Mouse (Mus musculus): ENCODE results near the gene Crtc3. TPM values are rescaled to one million over a fixed set of nuclear protein-coding genes. Genes with fewer than 3 reads are reported as not detected.

Crtc3 gene
- polyA plus RNA-seq, 1 experiment from 2014 or later: 14.0 TPM

DNA sequence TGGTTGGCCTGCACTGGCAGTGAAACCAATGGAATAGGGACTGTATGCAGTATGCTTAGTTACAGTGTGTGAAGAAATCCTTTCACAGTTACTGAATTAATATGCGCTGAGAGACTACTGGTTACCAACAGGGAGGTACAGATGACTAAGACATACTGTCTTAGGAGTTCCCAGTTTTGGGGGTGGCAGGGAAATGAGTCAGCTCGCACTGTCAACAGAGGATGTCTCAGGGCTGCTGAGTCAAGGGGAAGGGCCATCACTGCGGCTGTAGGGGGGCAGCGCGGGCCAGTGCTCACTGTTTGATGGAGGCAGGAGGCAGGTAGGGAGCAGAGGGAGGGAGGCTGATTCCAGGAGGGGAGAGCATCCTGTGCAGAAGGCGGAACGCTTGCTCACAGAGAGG, 26.6 kb upstream of the Crtc3 start:
- Histone ChIP-seq H3K4me1 (ENCODE audit: control insufficient read depth, insufficient read depth, low read length) (no peaks in the 10 kb centered on the region), H3K4me2 (ENCODE audit: low read length) (no peak overlapping the region), H3K4me3 (replicated peaks; ENCODE audit: low read depth, low read length) (no peak overlapping the region), H3K27ac (replicated peaks; ENCODE audit: low read depth, low read length) (no peak overlapping the region), H3K27me3 (ENCODE audit: control insufficient read depth, insufficient read depth, low read length) (no peaks in the 10 kb centered on the region), H3K36me3 (ENCODE audit: control insufficient read depth, insufficient read depth, low read length) (peaks cover 56% of the 10 kb centered on the region), H3K9ac (replicated peaks; ENCODE audit: low read length) (no peak overlapping the region), H3K9me3 (ENCODE audit: control insufficient read depth, low read length) (no peaks in the 10 kb centered on the region)
- no peak for DNase-seq
- 83% methylated on average over 7 of the region's 7 CpGs for WGBS
- ATAC-seq (ENCODE audit: low FRiP score, low TSS enrichment): no peak

DNA sequence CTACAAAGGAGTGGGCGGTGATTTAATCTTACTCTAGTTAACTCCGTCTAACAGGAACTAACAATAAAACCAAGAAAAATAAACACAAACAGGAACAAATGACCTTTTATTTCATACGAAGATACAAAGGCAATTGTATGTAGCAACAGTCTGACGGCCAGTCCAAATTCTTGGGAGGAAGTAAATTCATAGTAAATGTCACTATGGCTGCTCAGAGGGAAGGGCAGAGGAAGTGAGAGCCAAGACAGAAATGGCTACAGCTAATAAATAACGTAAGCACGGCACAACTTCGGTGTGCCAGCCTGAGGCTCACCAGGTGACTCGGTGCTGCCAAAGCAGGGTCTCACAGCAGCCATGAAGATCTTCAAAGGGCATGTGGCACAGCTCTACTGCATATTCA, 22.8 kb upstream of the Crtc3 start:
- no peak for DNase-seq

DNA sequence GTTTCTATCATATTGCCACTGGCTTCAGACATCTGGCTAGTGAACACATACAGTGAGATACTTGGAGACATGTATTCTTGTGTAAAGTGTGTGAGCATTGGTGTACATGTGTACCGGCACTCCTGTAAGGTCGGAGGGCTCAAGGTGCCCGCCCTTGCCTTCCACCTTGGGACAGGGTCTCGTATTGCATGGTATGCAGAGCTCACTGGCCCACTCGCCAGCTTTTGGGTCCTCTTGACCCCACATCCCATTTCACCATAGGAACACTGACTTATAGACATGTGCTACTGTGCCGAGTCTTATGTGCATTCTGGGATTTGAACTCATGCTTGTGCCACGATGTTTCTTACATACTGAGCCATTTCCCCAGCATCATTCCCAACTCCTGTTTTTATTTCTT, 21.7 kb upstream of the Crtc3 start:
- DNase-seq (no peak), ATAC-seq (ENCODE audit: low FRiP score, low TSS enrichment) (no peak)
- no peak overlapping the region for H3K27ac ChIP-seq (replicated peaks; ENCODE audit: low read depth, low read length)
- 93% methylated on average over 7 of the region's 7 CpGs for WGBS
- H3K36me3 ChIP-seq (ENCODE audit: control insufficient read depth, insufficient read depth, low read length): peaks cover 22% of the 10 kb centered on the region
- H3K9ac ChIP-seq (replicated peaks; ENCODE audit: low read length): no peak overlapping the region
- H3K27me3 ChIP-seq (ENCODE audit: control insufficient read depth, insufficient read depth, low read length): no peaks in the 10 kb centered on the region
- no peaks in the 10 kb centered on the region for H3K9me3 ChIP-seq (ENCODE audit: control insufficient read depth, low read length)
- no peak overlapping the region for H3K4me2 ChIP-seq (ENCODE audit: low read length)
- no peak overlapping the region for H3K4me3 ChIP-seq (replicated peaks; ENCODE audit: low read depth, low read length)
- H3K4me1 ChIP-seq (ENCODE audit: control insufficient read depth, insufficient read depth, low read length): no peaks in the 10 kb centered on the region

More for the DNA sequence above, 22.8 kb upstream of the Crtc3 start:
- H3K4me2 ChIP-seq (ENCODE audit: low read length): no peak overlapping the region
- H3K9me3 ChIP-seq (ENCODE audit: control insufficient read depth, low read length): no peaks in the 10 kb centered on the region
- 87% methylated on average over 8 of the region's 8 CpGs for WGBS
- H3K4me1 ChIP-seq (ENCODE audit: control insufficient read depth, insufficient read depth, low read length): no peaks in the 10 kb centered on the region
- peaks cover 34% of the 10 kb centered on the region for H3K36me3 ChIP-seq (ENCODE audit: control insufficient read depth, insufficient read depth, low read length)
- ATAC-seq (ENCODE audit: low FRiP score, low TSS enrichment): no peak
- no peak overlapping the region for H3K27ac ChIP-seq (replicated peaks; ENCODE audit: low read depth, low read length)
- no peaks in the 10 kb centered on the region for H3K27me3 ChIP-seq (ENCODE audit: control insufficient read depth, insufficient read depth, low read length)
- no peak overlapping the region for H3K9ac ChIP-seq (replicated peaks; ENCODE audit: low read length)
- no peak overlapping the region for H3K4me3 ChIP-seq (replicated peaks; ENCODE audit: low read depth, low read length)

GRCm38 (mm10) chr7:80704066-80704465, 15.4 kb upstream of the Crtc3 start:
- no peak overlapping the region for H3K27ac ChIP-seq (replicated peaks; ENCODE audit: low read depth, low read length)
- H3K4me3 ChIP-seq (replicated peaks; ENCODE audit: low read depth, low read length): no peak overlapping the region
- no peak for DNase-seq
- H3K4me2 ChIP-seq (ENCODE audit: low read length): no peak overlapping the region
- no peaks in the 10 kb centered on the region for H3K36me3 ChIP-seq (ENCODE audit: control insufficient read depth, insufficient read depth, low read length)
- H3K4me1 ChIP-seq (ENCODE audit: control insufficient read depth, insufficient read depth, low read length): no peaks in the 10 kb centered on the region
- no peaks in the 10 kb centered on the region for H3K9me3 ChIP-seq (ENCODE audit: control insufficient read depth, low read length)
- 95% methylated on average over 4 of the region's 4 CpGs for WGBS
- no peak overlapping the region for H3K9ac ChIP-seq (replicated peaks; ENCODE audit: low read length)
- no peak for ATAC-seq (ENCODE audit: low FRiP score, low TSS enrichment)
- no peaks in the 10 kb centered on the region for H3K27me3 ChIP-seq (ENCODE audit: control insufficient read depth, insufficient read depth, low read length)

GRCm38 (mm10) chr7:80702510-80702909, 13.8 kb upstream of the Crtc3 start:
- WGBS: 65% methylated on average over 6 of the region's 6 CpGs
- Histone ChIP-seq H3K9ac (replicated peaks; ENCODE audit: low read length) (no peak overlapping the region), H3K27me3 (ENCODE audit: control insufficient read depth, insufficient read depth, low read length) (no peaks in the 10 kb centered on the region), H3K36me3 (ENCODE audit: control insufficient read depth, insufficient read depth, low read length) (no peaks in the 10 kb centered on the region), H3K4me2 (ENCODE audit: low read length) (no peak overlapping the region), H3K4me1 (ENCODE audit: control insufficient read depth, insufficient read depth, low read length) (no peaks in the 10 kb centered on the region), H3K4me3 (replicated peaks; ENCODE audit: low read depth, low read length) (no peak overlapping the region), H3K9me3 (ENCODE audit: control insufficient read depth, low read length) (no peaks in the 10 kb centered on the region), H3K27ac (replicated peaks; ENCODE audit: low read depth, low read length) (no peak overlapping the region)
- ATAC-seq (ENCODE audit: low FRiP score, low TSS enrichment) (no peak), DNase-seq (no peak)

DNA sequence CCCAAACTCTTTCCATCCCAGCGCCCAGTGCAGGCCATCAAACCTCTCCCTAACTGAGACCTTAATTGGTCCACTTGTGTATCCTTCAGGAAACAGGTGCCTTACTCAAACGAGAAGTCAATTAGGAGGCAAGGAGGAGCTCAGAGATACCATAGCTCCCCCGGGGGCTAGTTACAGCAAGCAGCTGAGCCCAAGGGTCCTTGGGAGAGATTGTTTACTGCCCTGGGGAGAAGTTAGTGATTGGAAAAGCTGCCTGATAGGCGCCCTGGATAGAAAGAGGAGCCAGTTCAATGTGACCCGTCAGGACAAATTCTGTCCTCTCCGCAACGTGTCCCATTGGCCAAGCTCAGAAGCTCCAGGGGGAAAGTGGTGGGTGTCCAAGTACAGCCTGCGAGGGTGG, 11.0 kb upstream of the Crtc3 start:
- Histone ChIP-seq H3K27me3 (ENCODE audit: control insufficient read depth, insufficient read depth, low read length) (no peaks in the 10 kb centered on the region), H3K36me3 (ENCODE audit: control insufficient read depth, insufficient read depth, low read length) (no peaks in the 10 kb centered on the region), H3K27ac (replicated peaks; ENCODE audit: low read depth, low read length) (no peak overlapping the region), H3K4me3 (replicated peaks; ENCODE audit: low read depth, low read length) (no peak overlapping the region), H3K4me1 (ENCODE audit: control insufficient read depth, insufficient read depth, low read length) (no peaks in the 10 kb centered on the region), H3K9ac (replicated peaks; ENCODE audit: low read length) (no peak overlapping the region), H3K4me2 (ENCODE audit: low read length) (no peak overlapping the region), H3K9me3 (ENCODE audit: control insufficient read depth, low read length) (no peaks in the 10 kb centered on the region)
- no peak for ATAC-seq (ENCODE audit: low FRiP score, low TSS enrichment)
- 74% methylated on average over 8 of the region's 8 CpGs for WGBS
- DNase-seq: no peak

GRCm38 (mm10) chr7:80698940-80699339, 10.3 kb upstream of the Crtc3 start:
- ATAC-seq (ENCODE audit: low FRiP score, low TSS enrichment) (no peak), DNase-seq (no peak)
- no peak overlapping the region for H3K4me3 ChIP-seq (replicated peaks; ENCODE audit: low read depth, low read length)
- H3K27me3 ChIP-seq (ENCODE audit: control insufficient read depth, insufficient read depth, low read length): no peaks in the 10 kb centered on the region
- H3K9ac ChIP-seq (replicated peaks; ENCODE audit: low read length): no peak overlapping the region
- H3K36me3 ChIP-seq (ENCODE audit: control insufficient read depth, insufficient read depth, low read length): no peaks in the 10 kb centered on the region
- no peak overlapping the region for H3K4me2 ChIP-seq (ENCODE audit: low read length)
- WGBS: 73% methylated on average over 2 of the region's 3 CpGs
- no peaks in the 10 kb centered on the region for H3K9me3 ChIP-seq (ENCODE audit: control insufficient read depth, low read length)
- H3K4me1 ChIP-seq (ENCODE audit: control insufficient read depth, insufficient read depth, low read length): no peaks in the 10 kb centered on the region
- H3K27ac ChIP-seq (replicated peaks; ENCODE audit: low read depth, low read length): no peak overlapping the region

DNA sequence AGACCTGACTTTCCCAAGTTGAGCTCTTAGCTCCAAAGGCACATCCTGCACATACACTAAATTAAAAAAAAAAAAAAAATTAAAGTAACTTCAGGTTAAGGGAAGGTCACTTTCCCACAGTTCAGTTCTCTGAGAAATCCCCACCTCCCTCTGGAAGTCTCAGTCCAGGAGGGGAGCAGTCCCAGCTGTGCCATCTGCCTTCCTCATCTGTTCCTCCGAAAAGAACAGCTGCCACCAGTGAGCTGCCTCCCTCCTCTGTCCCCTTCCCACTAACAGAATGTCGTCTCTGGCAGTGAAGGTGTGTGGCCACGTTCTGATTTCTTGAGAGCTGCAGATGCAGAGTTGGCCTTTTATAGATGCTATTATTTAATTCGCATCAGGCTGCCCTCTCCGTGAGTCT, 9.2 kb upstream of the Crtc3 start:
- no peaks in the 10 kb centered on the region for H3K27me3 ChIP-seq (ENCODE audit: control insufficient read depth, insufficient read depth, low read length)
- H3K36me3 ChIP-seq (ENCODE audit: control insufficient read depth, insufficient read depth, low read length): no peaks in the 10 kb centered on the region
- 67% methylated on average over 5 of the region's 5 CpGs for WGBS
- no peaks in the 10 kb centered on the region for H3K9me3 ChIP-seq (ENCODE audit: control insufficient read depth, low read length)
- no peak overlapping the region for H3K9ac ChIP-seq (replicated peaks; ENCODE audit: low read length)
- no peak overlapping the region for H3K4me2 ChIP-seq (ENCODE audit: low read length)
- H3K4me3 ChIP-seq (replicated peaks; ENCODE audit: low read depth, low read length): no peak overlapping the region
- ATAC-seq (ENCODE audit: low FRiP score, low TSS enrichment): no peak
- no peaks in the 10 kb centered on the region for H3K4me1 ChIP-seq (ENCODE audit: control insufficient read depth, insufficient read depth, low read length)
- no peak overlapping the region for H3K27ac ChIP-seq (replicated peaks; ENCODE audit: low read depth, low read length)
- no peak for DNase-seq

- Histone ChIP-seq H3K27me3 (ENCODE audit: control insufficient read depth, insufficient read depth, low read length) (no peaks in the 10 kb centered on the region), H3K27ac (replicated peaks; ENCODE audit: low read depth, low read length) (no peak overlapping the region), H3K4me1 (ENCODE audit: control insufficient read depth, insufficient read depth, low read length) (no peaks in the 10 kb centered on the region), H3K36me3 (ENCODE audit: control insufficient read depth, insufficient read depth, low read length) (no peaks in the 10 kb centered on the region), H3K9me3 (ENCODE audit: control insufficient read depth, low read length) (no peaks in the 10 kb centered on the region), H3K4me2 (ENCODE audit: low read length) (no peak overlapping the region), H3K9ac (replicated peaks; ENCODE audit: low read length) (no peak overlapping the region), H3K4me3 (replicated peaks; ENCODE audit: low read depth, low read length) (no peak overlapping the region)
- ATAC-seq (ENCODE audit: low FRiP score, low TSS enrichment) (no peak), DNase-seq (no peak)
- 75% methylated on average over 4 of the region's 4 CpGs for WGBS
Observed at GRCm38 (mm10) chr7:80696903-80697302, 8.2 kb upstream of the Crtc3 start.
